Mouse (Mus musculus): ENCODE results near the gene Tnfrsf14. TPM values are rescaled to one million over a fixed set of nuclear protein-coding genes. Genes with fewer than 3 reads are reported as not detected.

Gene Tnfrsf14
- polyA plus RNA-seq (2012): 2.9 and 11.6 TPM in 2 replicates

- TF ChIP-seq GATA1 (IDR thresholded peaks at IDR 0.05; ENCODE audit: low read length): peak; percentile 68
These were observed at the start of gene Tnfrsf14 for GRCm38 (mm10) chr4:154928395-154929087. Gene Tnfrsf14 (minus strand): TSS chr4:154928563.

GRCm38 (mm10) chr4:154974163-154974611, 45.8 kb upstream of the Tnfrsf14 start:
- TF ChIP-seq GATA1 (IDR thresholded peaks at IDR 0.05; ENCODE audit: low read length): no peak

GRCm38 (mm10) chr4:154972546-154972945, 44.2 kb upstream of the Tnfrsf14 start:
- no peak for TF ChIP-seq GATA1 (IDR thresholded peaks at IDR 0.05; ENCODE audit: low read length)

DNA sequence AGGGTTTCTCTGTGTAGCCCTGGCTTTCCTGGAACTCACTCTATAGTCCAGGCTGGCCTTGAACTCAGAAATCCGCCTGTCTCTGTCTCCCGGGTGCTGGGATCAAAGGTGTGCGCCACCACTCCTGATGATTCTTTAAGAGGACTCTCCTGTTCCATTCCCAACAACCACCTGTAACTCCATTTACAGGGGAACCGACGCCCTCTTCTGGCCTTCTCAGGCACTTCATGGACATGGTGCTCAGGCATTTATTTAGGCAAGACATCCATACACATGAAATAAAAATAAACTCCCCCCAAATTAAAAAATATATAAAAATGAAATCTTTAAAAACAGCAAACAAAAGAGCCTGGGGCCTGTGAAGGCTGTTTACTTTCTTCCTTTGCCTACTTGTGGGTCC, 38.8 kb upstream of the Tnfrsf14 start:
- no peak for TF ChIP-seq GATA1 (IDR thresholded peaks at IDR 0.05; ENCODE audit: low read length)

DNA sequence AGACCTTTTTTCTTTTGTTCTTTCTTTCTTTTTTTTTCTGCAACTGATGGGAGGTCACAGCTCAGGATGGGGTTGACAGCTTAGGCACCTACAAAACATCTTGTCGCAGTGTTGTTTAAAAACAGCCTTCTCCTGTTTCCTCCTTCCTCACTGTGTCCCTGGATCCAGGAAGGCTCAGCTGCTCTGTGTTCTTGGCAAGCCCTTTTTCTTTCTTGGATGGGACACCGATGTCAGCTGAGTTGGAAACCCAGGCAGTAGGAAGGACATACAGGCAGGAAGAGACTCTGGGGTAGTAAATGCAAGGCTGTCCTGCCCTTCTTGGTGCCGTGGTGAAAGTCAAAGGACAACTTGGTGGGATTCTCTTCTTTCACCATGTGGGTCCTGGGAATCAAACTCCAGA, 37.5 kb upstream of the Tnfrsf14 start:
- no peak for TF ChIP-seq GATA1 (IDR thresholded peaks at IDR 0.05; ENCODE audit: low read length)

DNA sequence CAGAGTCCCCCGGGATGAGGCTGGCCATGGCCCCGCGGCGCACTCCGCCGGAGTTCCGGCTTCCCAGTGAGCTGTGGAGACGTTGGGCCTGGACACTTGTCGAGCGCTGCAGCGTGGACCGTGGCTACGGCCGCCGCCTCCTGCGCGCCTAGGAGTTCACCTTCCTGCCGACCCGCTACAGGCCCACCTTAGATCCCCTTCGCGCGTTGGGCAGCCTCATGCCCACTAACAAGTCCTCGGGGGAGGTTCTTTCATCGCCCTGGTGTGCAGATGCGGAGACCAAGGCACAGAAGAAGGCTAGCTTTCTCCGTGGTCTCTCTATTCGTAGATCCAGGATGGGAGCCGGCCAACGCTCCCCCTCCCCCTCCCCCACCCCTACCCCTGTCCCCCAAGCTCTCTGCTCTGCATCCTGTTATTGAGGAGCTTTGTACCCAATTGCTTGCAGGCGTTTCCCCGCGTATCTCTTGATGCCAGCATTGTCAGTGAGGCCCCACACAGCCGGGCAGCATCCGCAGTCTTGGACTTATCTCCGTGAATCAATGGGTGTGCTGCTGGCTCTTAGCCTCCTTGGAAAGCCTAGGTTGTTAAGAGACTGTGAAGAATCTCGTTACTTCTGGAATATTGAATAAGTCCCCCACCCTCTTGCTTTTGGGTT, 36.3 kb upstream of the Tnfrsf14 start:
- no peak for TF ChIP-seq GATA1 (IDR thresholded peaks at IDR 0.05; ENCODE audit: low read length)

DNA sequence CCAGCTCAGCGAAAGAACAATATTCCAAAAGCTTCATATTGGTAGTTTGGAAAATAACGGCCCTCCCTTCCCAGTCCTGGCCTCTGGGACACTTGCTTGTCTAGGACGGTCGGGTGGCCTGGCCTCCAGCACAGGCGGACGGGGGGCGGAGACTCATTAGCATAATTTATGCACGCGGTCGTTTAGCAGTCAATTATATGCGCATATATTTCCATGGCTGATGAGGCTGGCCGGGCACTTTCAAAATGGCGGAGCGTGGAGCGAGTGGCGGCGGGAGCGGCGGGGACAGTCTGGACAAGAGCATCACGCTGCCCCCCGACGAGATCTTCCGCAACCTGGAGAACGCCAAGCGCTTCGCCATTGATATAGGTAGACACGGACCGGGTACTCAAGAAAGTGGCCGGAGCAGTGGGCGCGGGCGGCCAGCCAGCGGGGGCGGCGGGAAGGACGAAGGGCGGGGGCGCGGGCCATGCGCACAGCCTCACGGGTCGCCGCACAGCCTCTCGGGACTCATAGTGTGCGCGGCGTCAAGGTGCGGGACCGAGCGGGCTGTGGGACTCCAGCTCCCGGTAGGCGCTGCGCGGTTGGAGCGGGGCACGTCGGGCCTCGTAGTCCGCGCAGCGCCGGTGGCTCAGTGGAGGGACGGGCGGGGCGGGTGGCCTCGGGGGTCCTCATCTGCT, 35.7 kb upstream of the Tnfrsf14 start, which contains the start of gene Pank4:
TSS of gene Pank4 (plus strand) at position 223 of the 680 bp plus-strand sequence.
- TF ChIP-seq GATA1 (IDR thresholded peaks at IDR 0.05; ENCODE audit: low read length): no peak

DNA sequence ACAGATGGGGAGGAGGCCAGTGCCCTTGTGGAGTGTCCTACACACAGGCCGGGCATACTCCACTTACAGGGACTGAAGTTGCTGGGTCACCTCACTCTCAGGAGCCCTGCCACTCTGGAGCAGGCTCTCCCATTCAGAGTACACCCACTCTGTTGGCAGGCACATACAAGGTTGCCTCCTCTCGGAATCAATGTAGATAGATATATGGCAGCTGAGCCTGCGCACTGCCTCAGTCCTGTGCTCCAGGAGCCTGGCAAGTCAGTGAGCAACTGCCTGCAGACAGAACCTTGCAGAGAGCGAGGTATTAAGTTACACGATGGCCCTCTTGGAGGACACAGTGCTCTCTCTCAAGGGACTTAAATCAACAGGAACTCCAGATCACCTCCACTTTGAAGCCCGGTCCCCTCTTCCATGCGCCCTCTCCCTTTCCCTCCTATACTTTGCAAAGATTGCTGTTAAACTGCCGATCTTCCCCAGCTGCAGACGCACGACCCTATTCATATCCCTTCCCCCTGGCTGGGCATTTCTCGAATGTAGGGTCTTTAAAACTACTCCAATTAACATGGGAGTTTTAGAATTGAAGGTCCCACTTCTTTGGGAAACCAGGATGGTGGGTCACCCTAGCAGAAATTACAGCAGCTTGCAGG, 35.0 kb upstream of the Tnfrsf14 start:
- no peak for TF ChIP-seq GATA1 (IDR thresholded peaks at IDR 0.05; ENCODE audit: low read length)

GRCm38 (mm10) chr4:154962683-154963082, 34.3 kb upstream of the Tnfrsf14 start:
- TF ChIP-seq GATA1 (IDR thresholded peaks at IDR 0.05; ENCODE audit: low read length): no peak

- TF ChIP-seq GATA1 (IDR thresholded peaks at IDR 0.05; ENCODE audit: low read length): no peak
These were observed 33.5 kb upstream of the Tnfrsf14 start for GRCm38 (mm10) chr4:154961911-154962310.

- no peak for TF ChIP-seq GATA1 (IDR thresholded peaks at IDR 0.05; ENCODE audit: low read length)
These were observed 32.9 kb upstream of the Tnfrsf14 start for GRCm38 (mm10) chr4:154961226-154961738.

DNA sequence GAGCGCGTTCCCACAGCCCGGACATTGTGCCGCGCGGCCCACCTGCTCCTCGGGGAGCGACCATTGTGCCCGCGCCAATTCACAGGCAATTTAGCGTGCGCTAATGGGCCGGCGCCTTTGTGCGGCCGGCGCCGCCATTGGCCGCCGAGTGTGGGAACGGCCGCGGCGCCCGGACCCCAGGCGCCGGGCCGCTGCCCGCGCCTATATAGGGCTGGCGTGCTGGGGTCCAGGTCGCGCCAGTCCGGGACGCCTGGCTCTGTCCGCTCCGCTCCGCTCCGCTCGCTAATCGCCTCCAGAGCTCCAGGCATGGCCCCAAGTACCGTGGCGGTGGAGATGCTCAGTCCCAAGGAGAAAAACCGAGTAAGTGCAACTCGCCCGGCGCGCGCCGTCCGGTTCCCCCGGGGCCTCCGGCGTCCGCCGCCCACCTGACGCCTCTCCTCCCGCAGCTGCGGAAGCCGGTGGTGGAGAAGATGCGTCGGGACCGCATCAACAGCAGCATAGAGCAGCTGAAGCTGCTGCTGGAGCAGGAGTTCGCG, 32.4 kb upstream of the Tnfrsf14 start, which contains the start of gene Hes5:
TSS of gene Hes5 (plus strand) at position 234 of the 536 bp plus-strand sequence.
- no peak for TF ChIP-seq GATA1 (IDR thresholded peaks at IDR 0.05; ENCODE audit: low read length)

DNA sequence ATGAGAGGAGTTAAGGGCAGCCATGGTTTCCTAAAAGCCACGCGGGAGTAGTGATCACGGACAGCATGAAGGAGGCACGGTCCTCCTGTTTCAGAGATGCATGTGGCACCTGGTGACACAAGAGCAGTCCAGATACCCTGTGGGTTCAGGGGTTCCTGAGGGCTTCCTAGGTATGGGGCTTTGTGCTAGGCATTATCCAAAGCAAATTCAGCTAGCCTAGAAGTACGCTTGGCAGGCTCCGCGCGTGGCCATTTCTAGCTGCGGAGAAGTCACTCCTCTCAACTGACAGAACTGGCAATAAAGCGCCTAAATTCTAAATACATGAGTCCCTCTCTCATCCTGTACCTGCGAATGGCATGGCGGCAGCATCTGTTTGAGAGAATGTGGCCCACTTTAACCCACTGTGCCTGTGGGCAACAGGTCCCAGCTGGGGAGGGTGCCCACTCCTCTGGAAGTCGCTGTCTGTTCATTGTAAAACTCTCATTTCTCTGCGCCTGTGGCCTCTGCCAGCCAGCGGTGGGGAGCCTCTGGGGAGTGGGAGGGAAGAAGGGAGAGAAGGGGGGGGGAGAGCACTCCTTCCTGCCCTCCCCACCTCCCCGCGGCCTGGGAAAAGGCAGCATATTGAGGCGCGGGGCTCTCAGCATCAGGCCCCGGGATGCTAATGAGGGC, 31.8 kb upstream of the Tnfrsf14 start:
- TF ChIP-seq GATA1 (IDR thresholded peaks at IDR 0.05; ENCODE audit: low read length): no peak

DNA sequence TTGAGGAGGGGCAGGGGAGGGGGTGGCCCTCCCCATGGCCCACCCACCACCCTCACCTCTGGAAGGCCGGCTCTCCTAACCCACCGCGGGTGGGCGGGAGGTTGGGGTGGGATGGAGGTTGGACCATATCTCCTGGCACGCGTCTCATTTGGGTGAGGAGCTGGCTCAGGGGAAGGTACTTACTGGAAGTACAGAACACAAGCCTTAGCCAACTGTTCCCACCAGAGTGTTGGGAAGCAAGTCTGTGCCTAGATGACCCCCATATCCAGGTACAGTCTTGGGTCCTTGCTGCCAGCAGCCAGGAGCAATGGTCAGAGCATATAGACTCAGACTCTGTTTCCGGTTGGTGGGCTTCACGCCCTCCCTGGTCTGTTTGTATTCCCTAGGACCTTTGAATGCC, 30.3 kb upstream of the Tnfrsf14 start:
- TF ChIP-seq GATA1 (IDR thresholded peaks at IDR 0.05; ENCODE audit: low read length): no peak

GRCm38 (mm10) chr4:154958171-154958570, 29.8 kb upstream of the Tnfrsf14 start:
- no peak for TF ChIP-seq GATA1 (IDR thresholded peaks at IDR 0.05; ENCODE audit: low read length)
